In genomic region chr19:46618322-46618721, GRCm38 (mm10) we compare ENCODE assay signal across 10 mouse cellular contexts. TPM values are rescaled to one million over a fixed set of nuclear protein-coding genes. Genes with fewer than 3 reads are reported as not detected.
DNase-seq lines count a peak whose midpoint lies in the region; ATAC-seq and TF ChIP-seq lines count a peak whose summit lies in the region.
"Had no signal": no experiment of that assay in that cellular context is flagged by ENCODE, and none has a peak within 500 bp of the region (broad histone marks: within the 10 kb centered on the region; RNA-seq: fewer than 3 reads in every experiment).

No protein-coding gene starts in this region.

- no peak for TF ChIP-seq CTCF in brain, embryonic 14.5 days (IDR thresholded peaks at IDR 0.05; ENCODE audit: borderline replicate concordance, extremely low read depth, insufficient read depth, insufficient read length)

- TF ChIP-seq POLR2A in brain, embryonic 14.5 days (IDR thresholded peaks at IDR 0.05; ENCODE audit: borderline replicate concordance, extremely low read depth, insufficient read depth, insufficient read length, poor library complexity, severe bottlenecking): no peak

- peak; percentile 93 for ATAC-seq in granulocyte monocyte progenitor cell, adult 5-6 weeks (replicated peaks; ENCODE audit: poor library complexity, severe bottlenecking)
- peak; percentile 95 for ATAC-seq in megakaryocyte progenitor cell, adult 5-6 weeks (replicated peaks; ENCODE audit: poor library complexity)

- DNase-seq in layer of hippocampus, adult 9-11 months: peak; percentile 22
- no peak for DNase-seq in layer of hippocampus, postnatal 36 days
- peak; percentile 67 for DNase-seq in brain, embryonic 14.5 days (ENCODE audit: low read depth)
- no peak for DNase-seq in cerebellum, postnatal 4 days (ENCODE audit: low spot score in 2 of 2)
- no peak for DNase-seq in gastrocnemius, postnatal 10 days

RNA-seq across cellular contexts. Expression of gene Wbp1l, which starts 19.4 kb away (rescaled TPM):
- total RNA-seq in layer of hippocampus, postnatal 36 days (2021): 10 to 100 TPM; 39.9 to 40.8 TPM
- polyA plus RNA-seq in brain, embryonic 14.5 days (2012; rRNA removed): 33.7 and 44.8 TPM in 2 replicates
- 19.7 and 25.6 TPM in 2 replicates for total RNA-seq in granulocyte monocyte progenitor cell, adult 5-6 weeks (2014; fragmentation: Nextera tagmentation)
- 20.2 and 23.5 TPM in 2 replicates for total RNA-seq in granulocyte monocyte progenitor cell, adult 5-6 weeks (2017)
- 17.0 and 18.4 TPM in 2 replicates for total RNA-seq in megakaryocyte progenitor cell, adult 5-6 weeks (2015)
- total RNA-seq in megakaryocyte progenitor cell, adult 5-6 weeks (2017): 23.3 and 25.7 TPM in 2 replicates
- 10 to 100 TPM; 38.3 to 41.6 TPM for total RNA-seq in gastrocnemius, postnatal 10 days (2021)

RNA-seq across cellular contexts. Expression of gene Sfxn2, which starts 45.2 kb away (rescaled TPM):
- 1 to 10 TPM; 4.9 to 8.5 TPM for total RNA-seq in layer of hippocampus, postnatal 36 days (2021)
- polyA plus RNA-seq in brain, embryonic 14.5 days (2012; rRNA removed): 11.8 and 12.6 TPM in 2 replicates
- 11.8 and 16.3 TPM in 2 replicates for total RNA-seq in granulocyte monocyte progenitor cell, adult 5-6 weeks (2014; fragmentation: Nextera tagmentation)
- total RNA-seq in granulocyte monocyte progenitor cell, adult 5-6 weeks (2017): 8.7 and 10.9 TPM in 2 replicates
- 7.8 and 9.2 TPM in 2 replicates for total RNA-seq in megakaryocyte progenitor cell, adult 5-6 weeks (2015)
- total RNA-seq in megakaryocyte progenitor cell, adult 5-6 weeks (2017): 8.9 and 9.7 TPM in 2 replicates
- 1 to 10 TPM; 5.5 to 7.3 TPM for total RNA-seq in gastrocnemius, postnatal 10 days (2021)

RNA-seq across cellular contexts. Expression of gene Arl3, which starts 45.3 kb away (rescaled TPM):
- 100 to 1,000 TPM; 123 to 126 TPM for total RNA-seq in layer of hippocampus, postnatal 36 days (2021)
- polyA plus RNA-seq in brain, embryonic 14.5 days (2012; rRNA removed): 169 and 180 TPM in 2 replicates
- 9.9 and 23.4 TPM in 2 replicates for total RNA-seq in granulocyte monocyte progenitor cell, adult 5-6 weeks (2014; fragmentation: Nextera tagmentation)
- total RNA-seq in granulocyte monocyte progenitor cell, adult 5-6 weeks (2017): 13.9 and 14.3 TPM in 2 replicates
- total RNA-seq in megakaryocyte progenitor cell, adult 5-6 weeks (2015): 12.5 and 15.6 TPM in 2 replicates
- 10.2 and 13.4 TPM in 2 replicates for total RNA-seq in megakaryocyte progenitor cell, adult 5-6 weeks (2017)
- total RNA-seq in gastrocnemius, postnatal 10 days (2021): 10 to 100 TPM; 48.9 to 50.5 TPM

RNA-seq across cellular contexts. Expression of gene Cyp17a1, which starts 54.6 kb away (rescaled TPM):
- total RNA-seq in layer of hippocampus, postnatal 36 days (2021): not detected
- polyA plus RNA-seq in brain, embryonic 14.5 days (2012; rRNA removed): not detected in 2 replicates
- not detected in 2 replicates for total RNA-seq in granulocyte monocyte progenitor cell, adult 5-6 weeks (2014; fragmentation: Nextera tagmentation)
- total RNA-seq in granulocyte monocyte progenitor cell, adult 5-6 weeks (2017): not detected in 2 replicates
- total RNA-seq in megakaryocyte progenitor cell, adult 5-6 weeks (2015): not detected in 2 replicates
- total RNA-seq in megakaryocyte progenitor cell, adult 5-6 weeks (2017): not detected in 2 replicates
- total RNA-seq in gastrocnemius, postnatal 10 days (2021): not detected
- total RNA-seq: gastrocnemius, postnatal 4 days; layer of hippocampus, adult 2 months had no signal
- polyA plus RNA-seq: macrophage had no signal

Comparison
In these comparisons a context has a peak if more than half of its experiments do, and no peak if none do; other contexts are left out.
1. DNase-seq: peak in layer of hippocampus, adult 9-11 months (single experiment) and brain, embryonic 14.5 days (single experiment); none in layer of hippocampus, postnatal 36 days (0 of 2), cerebellum, postnatal 4 days (0 of 2) and gastrocnemius, postnatal 10 days (single experiment).